Mouse (Mus musculus): ENCODE measurements around the gene AL607142.1. TPM values are rescaled to one million over a fixed set of nuclear protein-coding genes. Genes with fewer than 3 reads are reported as not detected.

Gene AL607142.1
- total and polyA plus RNA-seq, 2 experiments from 2014 or later, result not detected

- H3K27me3 ChIP-seq (ENCODE audit: insufficient read depth, low read length), result no peaks in the 10 kb centered on the region
- H3K36me3 ChIP-seq (ENCODE audit: insufficient read depth, low read length), result no peaks in the 10 kb centered on the region
- no peaks in the 10 kb centered on the region for H3K9me3 ChIP-seq (ENCODE audit: low read length)
- no peak overlapping the region for H3K9ac ChIP-seq (replicated peaks; ENCODE audit: low read length)
- ATAC-seq, result no peak
- no peak for TF ChIP-seq CTCF (IDR thresholded peaks at IDR 0.05; ENCODE audit: low read depth)
- WGBS, result 57% methylated on average over 4 of the region's 4 CpGs
- H3K27ac ChIP-seq, result no peak overlapping the region
- no peaks in the 10 kb centered on the region for H3K4me1 ChIP-seq (ENCODE audit: insufficient read depth, low read length)
- H3K4me3 ChIP-seq (ENCODE audit: low read length), result no peak overlapping the region
- H3K4me2 ChIP-seq (ENCODE audit: low read depth, low read length), result no peak overlapping the region
- DNase-seq (ENCODE audit: low spot score), result no peak
Observed at GRCm38 (mm10) chr4:120130926-120131325, 66.1 kb downstream of the AL607142.1 start.

DNA sequence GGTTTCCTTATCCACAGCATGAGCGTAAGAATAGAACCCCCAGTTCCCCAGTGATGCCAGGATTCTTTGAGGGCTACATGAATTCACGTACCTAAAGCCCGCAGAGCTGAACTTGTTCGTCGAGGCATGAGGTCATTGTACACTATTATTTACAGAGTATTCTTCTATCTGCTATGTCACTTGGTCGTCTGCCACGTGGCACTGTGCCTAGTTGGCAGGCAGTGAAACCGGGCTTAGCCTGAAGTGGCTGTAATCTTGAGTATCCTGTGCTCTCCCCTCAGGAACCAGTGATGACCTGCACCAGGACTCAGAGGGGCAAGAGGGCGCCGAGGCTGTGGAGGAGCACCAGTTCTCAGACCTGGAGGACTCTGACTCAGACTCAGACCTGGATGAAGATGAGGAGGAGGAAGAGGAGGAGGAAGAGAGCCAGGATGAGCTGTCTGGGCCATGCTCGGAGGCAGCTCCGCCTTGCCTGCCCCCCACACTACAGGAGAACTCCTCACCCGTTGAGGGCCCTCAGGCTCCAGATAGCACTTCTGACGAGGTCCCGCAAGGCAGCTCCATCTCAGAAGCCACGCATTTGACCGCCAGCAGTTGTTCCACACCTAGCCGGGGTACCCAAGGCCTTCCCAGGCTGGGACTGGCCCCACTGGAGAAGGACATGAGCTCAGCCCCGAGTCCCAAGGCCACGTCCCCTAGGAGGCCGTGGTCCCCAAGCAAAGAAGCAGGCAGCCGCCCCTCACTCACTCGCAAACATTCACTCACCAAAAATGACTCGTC is 66.8 kb downstream of the AL607142.1 start:
- Histone ChIP-seq H3K9me3 (ENCODE audit: low read length) (no peaks in the 10 kb centered on the region), H3K9ac (replicated peaks; ENCODE audit: low read length) (no peak overlapping the region), H3K4me1 (ENCODE audit: insufficient read depth, low read length) (no peaks in the 10 kb centered on the region), H3K27ac (no peak overlapping the region), H3K36me3 (ENCODE audit: insufficient read depth, low read length) (no peaks in the 10 kb centered on the region), H3K4me3 (ENCODE audit: low read length) (no peak overlapping the region), H3K4me2 (ENCODE audit: low read depth, low read length) (no peak overlapping the region), H3K27me3 (ENCODE audit: insufficient read depth, low read length) (no peaks in the 10 kb centered on the region)
- DNase-seq (ENCODE audit: low spot score), result peak; percentile 77
- 62% methylated on average over 24 of the region's 24 CpGs for WGBS
- no peak for ATAC-seq
- no peak for TF ChIP-seq CTCF (IDR thresholded peaks at IDR 0.05; ENCODE audit: low read depth)

- H3K4me2 ChIP-seq (ENCODE audit: low read depth, low read length), result no peak overlapping the region
- 67% methylated on average over 6 of the region's 6 CpGs for WGBS
- DNase-seq (ENCODE audit: low spot score) (no peak), ATAC-seq (no peak)
- H3K4me1 ChIP-seq (ENCODE audit: insufficient read depth, low read length), result no peaks in the 10 kb centered on the region
- H3K27ac ChIP-seq, result no peak overlapping the region
- TF ChIP-seq CTCF (IDR thresholded peaks at IDR 0.05; ENCODE audit: low read depth), result no peak
- no peaks in the 10 kb centered on the region for H3K36me3 ChIP-seq (ENCODE audit: insufficient read depth, low read length)
- H3K27me3 ChIP-seq (ENCODE audit: insufficient read depth, low read length), result no peaks in the 10 kb centered on the region
- H3K4me3 ChIP-seq (ENCODE audit: low read length), result no peak overlapping the region
- no peaks in the 10 kb centered on the region for H3K9me3 ChIP-seq (ENCODE audit: low read length)
- no peak overlapping the region for H3K9ac ChIP-seq (replicated peaks; ENCODE audit: low read length)
Observed at GRCm38 (mm10) chr4:120134223-120134622, 69.4 kb downstream of the AL607142.1 start.

DNA sequence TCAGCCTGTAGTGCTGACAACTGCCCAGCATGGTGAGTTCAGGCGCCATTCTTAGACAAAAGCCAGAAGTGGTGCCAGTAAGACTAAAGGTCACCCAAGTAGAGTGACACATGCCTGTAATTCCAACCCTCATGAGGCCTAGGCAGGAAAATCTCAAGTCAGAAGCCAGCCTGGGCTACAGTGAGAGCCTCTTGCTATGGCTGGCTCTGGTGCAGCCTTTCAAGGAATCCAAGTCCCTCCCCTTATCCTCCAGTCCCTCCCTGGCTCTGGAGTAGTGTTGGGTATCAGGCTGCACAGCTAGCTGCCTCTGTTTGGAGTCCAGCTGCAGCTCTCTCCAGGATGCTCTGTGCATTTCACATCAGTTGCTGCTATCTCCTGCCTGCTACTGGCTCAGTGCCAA is 77.0 kb downstream of the AL607142.1 start:
- no peak for ATAC-seq
- TF ChIP-seq CTCF (IDR thresholded peaks at IDR 0.05; ENCODE audit: low read depth), result no peak
- peak; percentile 20 for DNase-seq (ENCODE audit: low spot score)

DNA sequence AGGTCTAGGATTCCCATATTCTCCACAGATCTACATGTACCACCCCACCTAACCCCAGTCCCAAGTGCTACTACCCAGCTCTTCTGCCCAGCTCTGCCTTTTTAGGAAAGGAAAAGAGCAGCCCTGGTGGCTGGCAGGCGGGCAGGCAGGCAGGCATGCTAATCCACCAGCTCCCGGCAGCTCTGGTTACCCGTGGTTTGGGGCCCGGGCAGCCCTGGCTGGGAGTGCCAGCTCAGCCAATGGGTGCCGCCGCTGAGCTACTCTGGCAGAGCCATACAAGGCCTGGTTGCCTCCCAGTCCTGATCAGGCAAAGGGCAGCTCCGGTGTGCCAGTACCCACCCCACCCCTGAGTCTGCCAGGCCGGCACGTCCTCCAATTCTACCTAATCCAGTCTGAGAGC is 78.1 kb downstream of the AL607142.1 start:
- H3K9me3 ChIP-seq (ENCODE audit: low read length), result no peaks in the 10 kb centered on the region
- WGBS, result 70% methylated on average over 9 of the region's 9 CpGs
- no peaks in the 10 kb centered on the region for H3K4me1 ChIP-seq (ENCODE audit: insufficient read depth, low read length)
- no peak overlapping the region for H3K9ac ChIP-seq (replicated peaks; ENCODE audit: low read length)
- ATAC-seq (no peak), DNase-seq (ENCODE audit: low spot score) (no peak)
- no peaks in the 10 kb centered on the region for H3K36me3 ChIP-seq (ENCODE audit: insufficient read depth, low read length)
- no peak overlapping the region for H3K4me3 ChIP-seq (ENCODE audit: low read length)
- H3K27ac ChIP-seq, result no peak overlapping the region
- no peaks in the 10 kb centered on the region for H3K27me3 ChIP-seq (ENCODE audit: insufficient read depth, low read length)
- TF ChIP-seq CTCF (IDR thresholded peaks at IDR 0.05; ENCODE audit: low read depth), result no peak
- no peak overlapping the region for H3K4me2 ChIP-seq (ENCODE audit: low read depth, low read length)

More for the DNA sequence above, 77.0 kb downstream of the AL607142.1 start:
- Histone ChIP-seq H3K9me3 (ENCODE audit: low read length) (no peaks in the 10 kb centered on the region), H3K36me3 (ENCODE audit: insufficient read depth, low read length) (no peaks in the 10 kb centered on the region), H3K4me3 (ENCODE audit: low read length) (no peak overlapping the region), H3K4me1 (ENCODE audit: insufficient read depth, low read length) (no peaks in the 10 kb centered on the region), H3K4me2 (ENCODE audit: low read depth, low read length) (no peak overlapping the region), H3K9ac (replicated peaks; ENCODE audit: low read length) (no peak overlapping the region), H3K27ac (no peak overlapping the region), H3K27me3 (ENCODE audit: insufficient read depth, low read length) (no peaks in the 10 kb centered on the region)
- WGBS, result 50% methylated on average over 1 of the region's 1 CpGs

Other genes starting within 250 kb of the AL607142.1 start
- gene Edn2, start 96.2 kb downstream of the AL607142.1 start, total RNA-seq (2014; rRNA removed), result 0.94 TPM in 1 of 2 replicates, not detected in the other
- gene Edn2, start 96.2 kb downstream of the AL607142.1 start, polyA plus RNA-seq (2015; fragmentation: Nextera tagmentation; extraction: Ambion mirVana), result 0.25 and 0.32 TPM in 2 replicates
- gene Foxo6, start 222.4 kb downstream of the AL607142.1 start, total RNA-seq (2014; rRNA removed), result 23.8 and 25.1 TPM in 2 replicates
- gene Foxo6, start 222.4 kb downstream of the AL607142.1 start, polyA plus RNA-seq (2015; fragmentation: Nextera tagmentation; extraction: Ambion mirVana), result 1.2 and 1.3 TPM in 2 replicates

Data from hindbrain, postnatal 0 days (tissue).